Mouse (Mus musculus) hindbrain, postnatal 0 days (tissue): Measurements from ENCODE around the gene Bmp8b. TPM values are rescaled to one million over a fixed set of nuclear protein-coding genes. Genes with fewer than 3 reads are reported as not detected.

Experiments used
- ATAC-seq: fragments of 200-750 bp; cut with Nextera tagmentation; 2 replicates; pipeline ENCODE4 v1.8.0; 2017; ENCODE audit warnings: mild to moderate bottlenecking, moderate TSS enrichment, moderate library complexity
- DNase-seq: peaks from one replicate; pipeline ENCODE4 v3.0.0-alpha.2; 2015; ENCODE audit warnings: low spot score
- H3K27ac ChIP-seq: fragments of 300-500 bp; sonication (generic); 2 replicates; pipeline ENCODE4 v1.5.1; 2014; ENCODE audit warnings: mild to moderate bottlenecking
- H3K27me3 ChIP-seq: fragments of 300-500 bp; sonication (generic); 2 replicates; pipeline ENCODE4 v1.6.1; 2014; ENCODE audit warnings: low read length, mixed read lengths; ENCODE audit not compliant: insufficient read depth
- H3K36me3 ChIP-seq: fragments of 300-500 bp; sonication (generic); 2 replicates; pipeline ENCODE4 v1.6.1; 2014; ENCODE audit warnings: low read length, mixed read lengths; ENCODE audit not compliant: insufficient read depth
- H3K4me1 ChIP-seq: fragments of 300-500 bp; sonication (generic); 2 replicates; pipeline ENCODE4 v1.6.1; 2014; ENCODE audit warnings: antibody characterized with exemption, low read length, mixed read lengths; ENCODE audit not compliant: insufficient read depth
- H3K4me2 ChIP-seq: fragments of 300-500 bp; sonication (generic); 2 replicates; pipeline ENCODE4 v1.6.1; 2014; ENCODE audit warnings: low read depth, mild to moderate bottlenecking, low read length, moderate library complexity, mixed read lengths
- H3K4me3 ChIP-seq: fragments of 300-500 bp; sonication (generic); 2 replicates; pipeline ENCODE4 v1.5.1; 2014; ENCODE audit warnings: low read length
- H3K9ac ChIP-seq: fragments of 300-500 bp; sonication (generic); replicated peaks from 2 replicates; pipeline ENCODE4 v1.6.1; 2014; ENCODE audit warnings: mild to moderate bottlenecking, low read length, moderate library complexity, mixed read lengths
- H3K9me3 ChIP-seq: fragments of 300-500 bp; sonication (generic); 2 replicates; pipeline ENCODE4 v1.6.1; 2016; ENCODE audit warnings: low read length, mixed read lengths
- CTCF ChIP-seq: IDR thresholded peaks from 2 replicates; pipeline ENCODE4 v1.5.1; 2016; ENCODE audit warnings: antibody characterized with exemption, control low read depth, low read depth
- WGBS: fragments of 180-500 bp; shearing (Covaris S2); extraction: QIAGEN DNeasy Blood & Tissue Kit; methylation state at CpG from one replicate; pipeline ENCODE4 v1.1.7; 2014; 5-methylcytosine and 5-hydroxymethylcytosine counted together
- polyA plus RNA-seq: library from polyadenylated mRNA; unstranded; fragments of >200 nt; fragmentation: Nextera tagmentation; extraction: Ambion mirVana; gene quantifications from 2 replicates; pipeline ENCODE4 v1.2.1, GENCODE M21; 2015
- total RNA-seq: library from RNA; depleted of rRNA; stranded (reverse); fragments of >200 nt; gene quantifications from 2 replicates; pipeline ENCODE4 v1.2.3, GENCODE M21; 2014

The Bmp8b gene
- total and polyA plus RNA-seq, 2 experiments from 2014 or later = 0.42 to 0.43 TPM

- 92% methylated on average over 7 of the region's 7 CpGs for WGBS
- DNase-seq = no peak
- no peak for ATAC-seq
- no peak for TF ChIP-seq CTCF
- H3K4me1 ChIP-seq = no peaks in the 10 kb centered on the region
- H3K36me3 ChIP-seq = peaks cover 45% of the 10 kb centered on the region
- H3K9me3 ChIP-seq = no peaks in the 10 kb centered on the region
- no peak overlapping the region for H3K27ac ChIP-seq
- no peaks in the 10 kb centered on the region for H3K27me3 ChIP-seq
- no peak overlapping the region for H3K4me3 ChIP-seq
- H3K9ac ChIP-seq = no peak overlapping the region
- H3K4me2 ChIP-seq = no peak overlapping the region
Measured at GRCm38 (mm10) chr4:123126626-123127025, 21.7 kb downstream of the Bmp8b start.

- Histone ChIP-seq H3K9ac (no peak overlapping the region), H3K4me3 (no peak overlapping the region), H3K4me2 (no peak overlapping the region), H3K9me3 (no peaks in the 10 kb centered on the region), H3K36me3 (peaks cover 49% of the 10 kb centered on the region), H3K27ac (no peak overlapping the region), H3K27me3 (no peaks in the 10 kb centered on the region), H3K4me1 (no peaks in the 10 kb centered on the region)
- TF ChIP-seq CTCF = no peak
- 87% methylated on average over 4 of the region's 4 CpGs for WGBS
- no peak for DNase-seq
- ATAC-seq = no peak
Measured at GRCm38 (mm10) chr4:123127051-123127450, 22.1 kb downstream of the Bmp8b start.

- no peak overlapping the region for H3K9ac ChIP-seq
- no peak overlapping the region for H3K27ac ChIP-seq
- WGBS = 87% methylated on average over 3 of the region's 3 CpGs
- no peak for TF ChIP-seq CTCF
- no peaks in the 10 kb centered on the region for H3K27me3 ChIP-seq
- no peak overlapping the region for H3K4me3 ChIP-seq
- H3K4me1 ChIP-seq = peaks cover 8% of the 10 kb centered on the region
- ATAC-seq (no peak), DNase-seq (no peak)
- no peak overlapping the region for H3K4me2 ChIP-seq
- H3K36me3 ChIP-seq = peaks cover 26% of the 10 kb centered on the region
- H3K9me3 ChIP-seq = no peaks in the 10 kb centered on the region
Measured at GRCm38 (mm10) chr4:123137551-123137950, 32.6 kb downstream of the Bmp8b start.

- WGBS = 1% methylated on average over 34 of the region's 34 CpGs
- peak; percentile 46 for TF ChIP-seq CTCF
Measured at GRCm38 (mm10) chr4:123139513-123140154, 34.7 kb downstream of the Bmp8b start, which contains the start of gene Ppie. TSS of gene Ppie (minus strand) at chr4:123139951.

GRCm38 (mm10) chr4:123147446-123148150 is 42.6 kb downstream of the Bmp8b start:
- ATAC-seq = no peak
- Histone ChIP-seq H3K27me3 (no peaks in the 10 kb centered on the region), H3K4me3 (no peak overlapping the region), H3K4me2 (no peak overlapping the region), H3K36me3 (no peaks in the 10 kb centered on the region), H3K4me1 (no peaks in the 10 kb centered on the region), H3K27ac (no peak overlapping the region), H3K9me3 (no peaks in the 10 kb centered on the region), H3K9ac (no peak overlapping the region)
- DNase-seq = no peak
- no peak for TF ChIP-seq CTCF
- 75% methylated on average over 5 of the region's 5 CpGs for WGBS

More at GRCm38 (mm10) chr4:123139513-123140154, 34.7 kb downstream of the Bmp8b start, which contains the start of gene Ppie:
- Histone ChIP-seq H3K4me1 (peaks cover 8% of the 10 kb centered on the region), H3K9me3 (no peaks in the 10 kb centered on the region), H3K27ac (peak within 1 kb of the TSS; percentile 87), H3K36me3 (peaks cover 13% of the 10 kb centered on the region; the same call in 1 of the 2 replicates), H3K4me3 (peak within 1 kb of the TSS; percentile 66), H3K9ac (peak within 1 kb of the TSS; percentile 55), H3K27me3 (no peaks in the 10 kb centered on the region), H3K4me2 (peak within 1 kb of the TSS; percentile 64)
- peak; percentile 98 for ATAC-seq
- DNase-seq = peak; percentile 95

GRCm38 (mm10) chr4:123152003-123152402 is 47.0 kb downstream of the Bmp8b start:
- Histone ChIP-seq H3K27me3 (no peaks in the 10 kb centered on the region), H3K4me2 (no peak overlapping the region), H3K27ac (no peak overlapping the region), H3K4me3 (no peak overlapping the region), H3K9ac (no peak overlapping the region), H3K36me3 (no peaks in the 10 kb centered on the region), H3K9me3 (no peaks in the 10 kb centered on the region), H3K4me1 (no peaks in the 10 kb centered on the region)
- ATAC-seq (no peak), DNase-seq (no peak)
- WGBS = 79% methylated on average over 4 of the region's 4 CpGs
- TF ChIP-seq CTCF = no peak

- no peaks in the 10 kb centered on the region for H3K9me3 ChIP-seq
- ATAC-seq (no peak), DNase-seq (no peak)
- no peak overlapping the region for H3K9ac ChIP-seq
- H3K27ac ChIP-seq = no peak overlapping the region
- no peak overlapping the region for H3K4me3 ChIP-seq
- H3K4me1 ChIP-seq = no peaks in the 10 kb centered on the region
- WGBS = 36% methylated on average over 5 of the region's 5 CpGs
- H3K27me3 ChIP-seq = no peaks in the 10 kb centered on the region
- H3K4me2 ChIP-seq = no peak overlapping the region
- no peak for TF ChIP-seq CTCF
- no peaks in the 10 kb centered on the region for H3K36me3 ChIP-seq
Measured at GRCm38 (mm10) chr4:123152976-123153375, 48.0 kb downstream of the Bmp8b start.
